Mouse (Mus musculus) kidney, embryonic 15.5 days (tissue): ENCODE results near the gene Hilpda. TPM values are rescaled to one million over a fixed set of nuclear protein-coding genes. Genes with fewer than 3 reads are reported as not detected.
A peak's percentile ranks its signal among the peaks of the same experiment; 100 is the strongest.

Experiments used
- ATAC-seq: fragments of 200-750 bp; cut with Nextera tagmentation; replicated peaks from 2 replicates; pipeline ENCODE4 v1.8.0; 2017; ENCODE audit warnings: moderate TSS enrichment; ENCODE audit not compliant: low FRiP score
- H3K27ac ChIP-seq: fragments of 300-500 bp; sonication (generic); 2 replicates; pipeline ENCODE4 v1.5.1; 2015; ENCODE audit warnings: mild to moderate bottlenecking, inconsistent platforms
- H3K27me3 ChIP-seq: fragments of 300-500 bp; sonication (generic); 2 replicates; pipeline ENCODE4 v1.6.1; 2015; ENCODE audit warnings: inconsistent platforms
- H3K36me3 ChIP-seq: fragments of 300-500 bp; sonication (generic); 2 replicates; pipeline ENCODE4 v1.6.1; 2015; ENCODE audit warnings: inconsistent platforms
- H3K4me1 ChIP-seq: fragments of 300-500 bp; sonication (generic); 2 replicates; pipeline ENCODE4 v1.6.1; 2015; ENCODE audit warnings: inconsistent platforms
- H3K4me2 ChIP-seq: fragments of 300-500 bp; sonication (generic); 2 replicates; pipeline ENCODE4 v1.6.1; 2015; ENCODE audit warnings: moderate library complexity, mild to moderate bottlenecking, inconsistent platforms
- H3K4me3 ChIP-seq: fragments of 300-500 bp; sonication (generic); replicated peaks from 2 replicates; pipeline ENCODE4 v1.5.1; 2015; ENCODE audit warnings: mild to moderate bottlenecking, inconsistent platforms
- H3K9ac ChIP-seq: fragments of 300-500 bp; sonication (generic); 2 replicates; pipeline ENCODE4 v1.6.1; 2015; ENCODE audit warnings: mild to moderate bottlenecking, inconsistent platforms
- H3K9me3 ChIP-seq: fragments of 300-500 bp; sonication (generic); replicated peaks from 2 replicates; pipeline ENCODE4 v1.6.1; 2016; ENCODE audit warnings: inconsistent platforms
- WGBS: fragments of 180-500 bp; shearing (Covaris S2); methylation state at CpG from one replicate; pipeline ENCODE4 v1.1.7; 2015; ENCODE audit warnings: mixed read lengths; 5-methylcytosine and 5-hydroxymethylcytosine counted together
- polyA plus RNA-seq: library from polyadenylated mRNA; unstranded; fragments of >200 nt; fragmentation: Nextera tagmentation; extraction: Ambion mirVana; gene quantifications from 2 replicates; pipeline ENCODE4 v1.2.1, GENCODE M21; 2015

Hilpda gene
- polyA plus RNA-seq, 1 experiment from 2014 or later, result 33.2 TPM

DNA sequence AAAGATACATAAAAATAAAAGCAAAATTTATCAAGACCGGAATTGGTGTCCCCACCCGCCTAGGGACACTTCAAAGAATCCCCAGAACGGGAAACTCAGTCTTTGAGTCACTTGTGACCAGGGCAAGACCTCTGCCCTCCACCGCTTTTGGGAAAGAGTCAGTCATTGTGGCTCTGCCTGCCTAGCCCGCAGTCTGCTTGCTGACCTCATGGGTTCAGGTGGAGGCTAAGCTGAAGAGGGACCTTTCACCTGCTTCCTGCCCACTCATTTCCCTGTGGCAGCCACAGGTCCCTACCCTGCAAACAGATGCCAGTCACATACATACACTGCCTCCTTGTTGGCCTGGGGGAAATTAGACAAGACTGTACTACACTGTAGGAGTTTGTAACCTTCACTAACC, 25.7 kb upstream of the Hilpda start:
- no peaks in the 10 kb centered on the region for H3K27me3 ChIP-seq
- no peak for ATAC-seq
- no peak overlapping the region for H3K4me2 ChIP-seq
- H3K36me3 ChIP-seq, result no peaks in the 10 kb centered on the region
- H3K9ac ChIP-seq, result no peak overlapping the region
- no peaks in the 10 kb centered on the region for H3K4me1 ChIP-seq
- 50% methylated on average over 5 of the region's 5 CpGs for WGBS
- no peak overlapping the region for H3K4me3 ChIP-seq
- no peaks in the 10 kb centered on the region for H3K9me3 ChIP-seq
- H3K27ac ChIP-seq, result no peak overlapping the region

DNA sequence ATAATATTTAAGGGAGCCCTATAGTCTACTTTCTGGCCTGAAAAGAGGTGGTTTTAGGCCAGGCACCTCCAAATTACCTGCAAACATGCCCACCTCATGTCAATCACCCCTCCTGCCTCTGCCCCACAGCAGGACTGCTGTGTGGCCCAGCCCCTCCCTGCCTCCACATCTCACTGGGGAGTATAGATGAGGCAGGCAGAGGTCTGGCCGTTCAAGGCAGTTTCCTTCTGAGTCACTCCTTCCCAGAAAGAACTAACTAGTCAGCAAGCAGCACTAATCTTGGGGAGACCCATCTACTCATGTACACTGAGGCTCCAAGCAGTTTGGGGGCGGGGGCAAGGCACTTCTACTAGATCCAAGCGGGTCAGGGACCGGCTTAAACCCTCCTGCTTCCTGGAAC, 25.2 kb upstream of the Hilpda start:
- H3K4me1 ChIP-seq, result no peaks in the 10 kb centered on the region
- no peaks in the 10 kb centered on the region for H3K36me3 ChIP-seq
- no peak overlapping the region for H3K4me2 ChIP-seq
- H3K27me3 ChIP-seq, result no peaks in the 10 kb centered on the region
- WGBS, result 47% methylated on average over 4 of the region's 4 CpGs
- ATAC-seq, result no peak
- no peak overlapping the region for H3K9ac ChIP-seq
- H3K27ac ChIP-seq, result no peak overlapping the region
- H3K9me3 ChIP-seq, result no peaks in the 10 kb centered on the region
- H3K4me3 ChIP-seq, result no peak overlapping the region

GRCm38 (mm10) chr6:29259418-29259817, 12.9 kb upstream of the Hilpda start:
- WGBS, result 80% methylated on average over 1 of the region's 1 CpGs
- H3K36me3 ChIP-seq, result no peaks in the 10 kb centered on the region
- H3K4me3 ChIP-seq, result no peak overlapping the region
- no peaks in the 10 kb centered on the region for H3K27me3 ChIP-seq
- no peak overlapping the region for H3K27ac ChIP-seq
- no peaks in the 10 kb centered on the region for H3K4me1 ChIP-seq
- ATAC-seq, result no peak
- no peak overlapping the region for H3K4me2 ChIP-seq
- H3K9ac ChIP-seq, result no peak overlapping the region
- no peaks in the 10 kb centered on the region for H3K9me3 ChIP-seq

DNA sequence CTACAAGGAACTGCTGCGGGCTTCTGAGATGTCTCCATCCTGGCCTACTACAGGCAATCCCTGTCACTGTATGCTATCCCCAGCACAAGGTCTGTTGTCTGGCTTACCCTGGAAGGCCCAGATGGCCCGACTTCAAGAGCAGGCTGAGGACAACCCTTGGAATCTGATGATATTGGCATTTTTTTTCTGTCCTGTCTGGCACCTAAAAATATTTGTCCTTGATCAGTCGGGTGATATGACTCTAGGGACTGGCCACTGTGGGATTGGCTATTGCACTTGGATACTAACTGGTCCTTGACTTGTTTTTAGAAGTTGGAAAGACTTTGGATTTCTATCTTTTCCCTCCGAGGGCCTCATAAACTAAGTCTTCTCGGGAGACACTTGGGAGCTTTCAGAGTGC, 10.5 kb upstream of the Hilpda start:
- 78% methylated on average over 5 of the region's 5 CpGs for WGBS
- no peak for ATAC-seq
- Histone ChIP-seq H3K27ac (no peak overlapping the region), H3K9ac (no peak overlapping the region), H3K4me2 (no peak overlapping the region), H3K36me3 (no peaks in the 10 kb centered on the region), H3K9me3 (no peaks in the 10 kb centered on the region), H3K4me1 (no peaks in the 10 kb centered on the region), H3K4me3 (no peak overlapping the region), H3K27me3 (no peaks in the 10 kb centered on the region)

GRCm38 (mm10) chr6:29263650-29264455, 8.4 kb upstream of the Hilpda start:
- Histone ChIP-seq H3K4me2 (no peak overlapping the region), H3K9me3 (no peaks in the 10 kb centered on the region), H3K27me3 (no peaks in the 10 kb centered on the region), H3K9ac (no peak overlapping the region), H3K4me1 (no peaks in the 10 kb centered on the region), H3K4me3 (no peak overlapping the region), H3K36me3 (no peaks in the 10 kb centered on the region), H3K27ac (no peak overlapping the region)
- no peak for ATAC-seq
- 71% methylated on average over 6 of the region's 6 CpGs for WGBS

GRCm38 (mm10) chr6:29264456-29264781, 7.9 kb upstream of the Hilpda start:
- 86% methylated on average over 3 of the region's 3 CpGs for WGBS
- H3K36me3 ChIP-seq, result no peaks in the 10 kb centered on the region
- no peak for ATAC-seq

DNA sequence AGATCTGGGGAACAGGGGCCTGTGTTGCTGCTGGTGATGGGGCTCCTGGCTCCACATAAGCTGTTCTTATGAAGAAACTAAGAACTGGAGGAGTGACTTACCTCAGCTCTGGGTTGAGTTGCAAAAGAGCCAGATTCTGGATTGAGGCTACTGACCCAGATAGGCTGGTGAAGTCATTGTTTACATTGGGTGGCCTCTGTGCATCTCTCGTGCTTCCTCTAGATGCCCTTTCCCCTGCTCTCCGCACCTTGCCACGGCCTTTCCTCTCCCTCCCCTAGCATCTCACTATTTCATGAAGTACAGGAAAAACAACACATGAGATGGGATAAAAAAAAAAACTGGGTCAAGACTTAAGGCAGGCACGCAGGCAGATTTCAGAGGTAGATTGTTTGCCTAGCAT, 5.4 kb upstream of the Hilpda start:
- no peak overlapping the region for H3K4me2 ChIP-seq
- no peak overlapping the region for H3K4me3 ChIP-seq
- no peak overlapping the region for H3K9ac ChIP-seq
- no peak overlapping the region for H3K27ac ChIP-seq
- no peaks in the 10 kb centered on the region for H3K36me3 ChIP-seq
- no peaks in the 10 kb centered on the region for H3K27me3 ChIP-seq
- no peak for ATAC-seq
- WGBS, result 29% methylated on average over 4 of the region's 4 CpGs
- H3K4me1 ChIP-seq, result peaks cover 8% of the 10 kb centered on the region
- H3K9me3 ChIP-seq, result no peaks in the 10 kb centered on the region

More at GRCm38 (mm10) chr6:29264456-29264781, 7.9 kb upstream of the Hilpda start:
- Histone ChIP-seq H3K27ac (no peak overlapping the region), H3K4me2 (no peak overlapping the region), H3K9me3 (no peaks in the 10 kb centered on the region), H3K4me1 (no peaks in the 10 kb centered on the region), H3K9ac (no peak overlapping the region), H3K27me3 (no peaks in the 10 kb centered on the region), H3K4me3 (no peak overlapping the region)

DNA sequence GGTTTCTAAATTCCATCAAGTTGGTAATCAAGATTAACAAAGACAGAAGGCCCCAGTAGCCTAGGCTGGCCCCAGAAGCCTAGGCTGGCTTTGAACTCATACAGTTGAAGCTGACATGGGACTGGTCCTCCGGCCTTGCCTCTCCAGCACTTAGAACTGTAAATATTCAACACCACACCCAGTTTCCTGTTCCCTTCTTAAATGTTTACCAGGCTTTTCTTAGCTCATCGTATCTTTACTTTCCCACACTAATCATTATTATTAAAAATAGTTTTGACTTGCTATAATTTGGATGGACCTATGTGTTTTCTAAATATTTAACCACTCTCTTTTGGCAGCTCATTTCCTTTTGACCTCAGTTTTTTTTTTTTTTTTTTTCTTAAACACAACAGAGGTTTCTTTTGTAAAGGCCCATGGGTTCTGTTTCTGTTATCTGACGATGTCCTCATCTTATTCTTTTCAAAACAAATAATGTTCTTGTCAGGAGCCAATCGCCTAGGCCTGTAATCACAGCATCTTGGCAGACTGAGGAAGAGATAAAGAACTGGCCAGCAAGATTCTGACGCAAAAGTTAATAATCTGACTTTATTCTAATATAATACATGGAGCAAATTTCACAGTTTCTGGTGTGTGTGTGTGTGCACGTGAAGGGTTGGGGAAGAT, 3.2 kb upstream of the Hilpda start:
- 81% methylated on average over 6 of the region's 6 CpGs for WGBS
- H3K4me1 ChIP-seq, result peaks cover 20% of the 10 kb centered on the region
- H3K27me3 ChIP-seq, result no peaks in the 10 kb centered on the region
- H3K9ac ChIP-seq, result no peak overlapping the region
- H3K4me3 ChIP-seq, result no peak overlapping the region
- H3K36me3 ChIP-seq, result no peaks in the 10 kb centered on the region
- H3K27ac ChIP-seq, result no peak overlapping the region
- ATAC-seq, result no peak
- H3K4me2 ChIP-seq, result no peak overlapping the region
- no peaks in the 10 kb centered on the region for H3K9me3 ChIP-seq

DNA sequence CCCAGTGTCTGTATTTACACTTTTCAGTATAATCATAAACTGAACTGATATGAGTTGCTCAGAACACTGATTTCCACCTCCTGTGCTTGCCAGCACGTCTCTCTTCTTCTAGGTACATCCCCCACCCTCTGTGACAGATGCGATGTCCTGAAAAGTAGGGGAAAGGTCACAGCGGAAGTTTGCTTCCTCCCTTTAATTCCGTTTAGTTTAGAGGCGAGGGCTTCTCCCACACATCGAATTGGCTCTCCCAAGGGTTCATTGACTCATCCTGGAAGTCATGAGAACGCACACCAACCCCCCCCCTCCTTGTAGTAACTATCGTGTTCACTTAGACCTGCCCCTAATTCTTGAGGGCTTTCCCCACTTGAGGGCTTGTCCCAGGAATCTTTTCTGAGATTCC, 1.3 kb upstream of the Hilpda start:
- Histone ChIP-seq H3K4me1 (peaks cover 20% of the 10 kb centered on the region), H3K27ac (no peak overlapping the region), H3K4me3 (peak overlapping the region; percentile 7; the same call in 1 of the 2 replicates), H3K27me3 (no peaks in the 10 kb centered on the region), H3K9me3 (no peaks in the 10 kb centered on the region), H3K4me2 (peak overlapping the region; percentile 50), H3K36me3 (peaks cover 10% of the 10 kb centered on the region; the same call in 1 of the 2 replicates), H3K9ac (no peak overlapping the region)
- no peak for ATAC-seq
- 6% methylated on average over 8 of the region's 8 CpGs for WGBS

GRCm38 (mm10) chr6:29276746-29277145, 4.5 kb downstream of the Hilpda start:
- Histone ChIP-seq H3K27me3 (no peaks in the 10 kb centered on the region), H3K36me3 (peaks cover 10% of the 10 kb centered on the region; the same call in 1 of the 2 replicates), H3K9me3 (no peaks in the 10 kb centered on the region), H3K4me2 (no peak overlapping the region), H3K4me1 (peaks cover 11% of the 10 kb centered on the region), H3K4me3 (no peak overlapping the region), H3K9ac (no peak overlapping the region), H3K27ac (no peak overlapping the region)
- no peak for ATAC-seq
- WGBS, result 94% methylated on average over 5 of the region's 5 CpGs

DNA sequence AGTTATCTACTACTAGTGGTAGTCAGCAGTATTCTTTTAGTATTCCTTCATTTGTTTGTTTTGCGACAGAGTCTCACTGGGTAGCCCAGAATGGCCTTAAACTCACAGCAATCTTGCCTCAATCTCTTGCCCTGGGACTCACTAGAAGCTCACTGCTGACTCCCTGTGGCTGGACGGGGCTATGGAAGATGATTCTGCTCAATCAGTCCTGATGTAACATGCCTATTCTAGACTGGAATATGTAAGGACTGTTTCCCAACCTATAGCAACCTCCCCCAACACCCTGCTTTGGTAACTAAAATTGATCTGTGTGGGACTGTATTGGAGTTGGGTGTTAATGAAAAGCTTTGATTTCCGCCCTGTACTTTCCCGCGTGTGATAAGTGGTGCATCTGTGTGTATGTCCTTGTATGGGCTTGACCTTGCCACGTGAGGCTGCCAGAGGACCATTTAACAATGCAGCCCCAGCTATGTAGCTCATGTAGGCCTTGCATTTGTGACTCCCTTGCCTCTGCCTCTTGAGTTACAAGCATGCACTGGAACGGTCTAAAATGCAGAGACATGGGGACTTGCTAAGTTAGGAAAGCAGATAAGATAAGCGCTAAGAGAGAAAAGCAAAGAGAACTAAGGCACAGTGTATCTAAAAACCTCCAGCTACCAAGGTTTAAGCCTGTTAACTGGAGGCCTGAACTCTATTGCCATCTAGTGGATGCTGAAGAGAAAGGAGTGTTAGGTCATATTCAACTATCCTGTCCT, 6.4 kb downstream of the Hilpda start:
- Histone ChIP-seq H3K9me3 (no peaks in the 10 kb centered on the region), H3K27me3 (no peaks in the 10 kb centered on the region), H3K9ac (no peak overlapping the region), H3K4me3 (no peak overlapping the region), H3K4me1 (peaks cover 4% of the 10 kb centered on the region; the same call in 1 of the 2 replicates), H3K4me2 (no peak overlapping the region), H3K36me3 (peaks cover 10% of the 10 kb centered on the region; the same call in 1 of the 2 replicates), H3K27ac (peak overlapping the region; percentile 30; the same call in 1 of the 2 replicates)
- peak; percentile 40; the same call in 1 of the 2 replicates for ATAC-seq
- 36% methylated on average over 8 of the region's 8 CpGs for WGBS

GRCm38 (mm10) chr6:29279293-29279692, 7.0 kb downstream of the Hilpda start, which contains the start of gene Fam71f2:
Fam71f2 (plus strand) TSS chr6:29279593.
- Histone ChIP-seq H3K4me2 (no peak within 1 kb of the TSS), H3K27me3 (no peaks in the 10 kb centered on the region), H3K4me3 (no peak within 1 kb of the TSS), H3K4me1 (no peaks in the 10 kb centered on the region), H3K9me3 (no peaks in the 10 kb centered on the region), H3K36me3 (peaks cover 10% of the 10 kb centered on the region; the same call in 1 of the 2 replicates), H3K27ac (peak within 1 kb of the TSS; percentile 30; the same call in 1 of the 2 replicates), H3K9ac (no peak within 1 kb of the TSS)
- ATAC-seq, result no peak
- WGBS, result 81% methylated on average over 8 of the region's 8 CpGs
